Comparison of ENCODE assay signal across 8 mouse cellular contexts in the genomic region with DNA sequence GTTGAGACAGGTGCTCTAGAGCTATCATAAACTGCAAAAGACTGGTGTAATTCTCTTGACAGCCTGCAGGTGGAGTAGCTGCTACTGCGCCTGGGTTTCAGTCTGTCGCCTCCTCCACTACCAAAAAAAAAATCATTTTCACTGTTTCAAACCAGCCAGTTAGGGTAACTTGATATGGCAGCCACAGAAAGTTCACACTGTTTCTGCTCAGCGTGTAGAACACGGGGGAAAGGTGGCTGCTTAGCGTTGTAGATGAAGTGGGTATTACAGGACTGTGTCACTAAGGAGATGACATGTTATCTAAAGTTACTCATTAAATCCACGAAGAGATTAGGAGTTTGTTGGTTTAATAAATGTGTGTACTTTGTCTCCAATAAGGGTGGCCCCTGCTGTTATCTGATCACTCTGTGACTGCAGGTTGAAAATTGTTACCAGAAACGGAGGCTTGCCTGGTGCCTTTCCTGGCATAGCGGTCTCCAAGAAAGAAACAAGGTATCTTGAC. TPM values are rescaled to one million over a fixed set of nuclear protein-coding genes. Genes with fewer than 3 reads are reported as not detected.
A peak's percentile ranks its signal among the peaks of the same experiment; 100 is the strongest.
DNase-seq lines count a peak whose midpoint lies in the region; ATAC-seq lines count a peak whose summit lies in the region.

No protein-coding gene starts in this region.

- H3K36me3 ChIP-seq in embryonic facial prominence, embryonic 14.5 days (ENCODE audit: control insufficient read depth, insufficient read depth, low read length): no peaks in the 10 kb centered on the region

- intact Hi-C loops in gastrocnemius, postnatal 14 days (cut with DNase I; ENCODE audit: low total_unique reads): no loop called here

- H3K27me3 ChIP-seq in embryonic facial prominence, embryonic 14.5 days (replicated peaks; ENCODE audit: control insufficient read depth, insufficient read depth, low read length): no peaks in the 10 kb centered on the region

- DNase-seq in gastrocnemius, postnatal 10 days: peak; percentile 27
- DNase-seq in gastrocnemius, postnatal 14 days: no peak
- DNase-seq in 416B (ENCODE audit: low read depth): peak; percentile 81
- peak; percentile 24 for DNase-seq in MN1 (ENCODE audit: low spot score)
- DNase-seq in embryonic facial prominence, embryonic 14.5 days (ENCODE audit: low spot score): peak; percentile 80
- peak; percentile 52 for DNase-seq in kidney, postnatal 10 days

- WGBS in embryonic facial prominence, embryonic 14.5 days: 12% methylated on average over 8 of the region's 8 CpGs

- no peak overlapping the region for H3K4me3 ChIP-seq in embryonic facial prominence, embryonic 14.5 days (ENCODE audit: low read depth, low read length)

- no peaks in the 10 kb centered on the region for H3K4me1 ChIP-seq in embryonic facial prominence, embryonic 14.5 days (ENCODE audit: control insufficient read depth, insufficient read depth, low read length)

- H3K4me2 ChIP-seq in embryonic facial prominence, embryonic 14.5 days (ENCODE audit: low read depth, low read length): peak overlapping the region; percentile 26

- no peaks in the 10 kb centered on the region for H3K9me3 ChIP-seq in embryonic facial prominence, embryonic 14.5 days (ENCODE audit: control insufficient read depth, low read length)

- H3K9ac ChIP-seq in embryonic facial prominence, embryonic 14.5 days (ENCODE audit: low read depth, low read length): no peak overlapping the region

- no peak overlapping the region for H3K27ac ChIP-seq in embryonic facial prominence, embryonic 14.5 days (replicated peaks; ENCODE audit: low read depth, low read length)

- no peak for ATAC-seq in embryonic facial prominence, embryonic 14.5 days (ENCODE audit: low read depth)
- ATAC-seq in megakaryocyte, adult 5-6 weeks (ENCODE audit: poor library complexity, severe bottlenecking): peak; percentile 68
- ATAC-seq in activated CD4-positive, CD25-positive, alpha-beta regulatory T cell, adult 4 months: no peak

RNA-seq across cellular contexts. Expression of a gene that starts 6.7 kb away (rescaled TPM):
- total RNA-seq in gastrocnemius, postnatal 10 days (2021): not detected
- total RNA-seq in gastrocnemius, postnatal 14 days (2021): not detected
- polyA plus RNA-seq in embryonic facial prominence, embryonic 14.5 days (2014; fragmentation: Nextera tagmentation; extraction: Ambion mirVana): 0.42 and 0.50 TPM in 2 replicates
- total RNA-seq in megakaryocyte, adult 5-6 weeks (2015): not detected in 2 replicates
- total RNA-seq in megakaryocyte, adult 5-6 weeks (2017): not detected in 2 replicates
- not detected for polyA plus RNA-seq in activated CD4-positive, CD25-positive, alpha-beta regulatory T cell, adult 4 months (2017; shearing (Covaris generic))

RNA-seq across cellular contexts. Expression of a gene that starts 47.3 kb away (rescaled TPM):
- 1 to 10 TPM; 3.3 to 3.8 TPM for total RNA-seq in gastrocnemius, postnatal 10 days (2021)
- total RNA-seq in gastrocnemius, postnatal 14 days (2021): 1 to 10 TPM; 2.2 to 2.9 TPM
- 13.9 and 18.0 TPM in 2 replicates for polyA plus RNA-seq in embryonic facial prominence, embryonic 14.5 days (2014; fragmentation: Nextera tagmentation; extraction: Ambion mirVana)
- total RNA-seq in megakaryocyte, adult 5-6 weeks (2015): 2.8 and 2.9 TPM in 2 replicates
- total RNA-seq in megakaryocyte, adult 5-6 weeks (2017): 2.0 and 4.4 TPM in 2 replicates
- 10 to 100 TPM in 1 of 2 experiments, 1 to 10 TPM in 1; 6.2 to 12.0 TPM for polyA plus RNA-seq in activated CD4-positive, CD25-positive, alpha-beta regulatory T cell, adult 4 months (2017; shearing (Covaris generic))
